Mouse (Mus musculus) thymus, adult 2 months (tissue): ENCODE results near the gene Dtx3. TPM values are rescaled to one million over a fixed set of nuclear protein-coding genes. Genes with fewer than 3 reads are reported as not detected.

Experiments used
- DNase-seq: peaks from one replicate; pipeline ENCODE4 v3.0.0; 2021
- H3K27ac ChIP-seq: fragments of 200-500 bp; 2 replicates; pipeline ENCODE4 v1.5.1; 2012; ENCODE audit warnings: low read length, control low read depth; ENCODE audit not compliant: control insufficient read depth, insufficient read depth
- H3K27me3 ChIP-seq: fragments of 200-500 bp; 2 replicates; pipeline ENCODE4 v1.6.1; 2012; ENCODE audit warnings: mild to moderate bottlenecking, low read length, moderate library complexity, mixed read lengths; ENCODE audit not compliant: control insufficient read depth, insufficient read depth
- H3K36me3 ChIP-seq: fragments of 200-500 bp; 2 replicates; pipeline ENCODE4 v1.6.1; 2012; ENCODE audit warnings: mild to moderate bottlenecking, low read length, moderate library complexity; ENCODE audit not compliant: control insufficient read depth, insufficient read depth
- H3K4me1 ChIP-seq: fragments of 200-500 bp; replicated peaks from 2 replicates; pipeline ENCODE4 v1.6.1; 2012; ENCODE audit warnings: low read length; ENCODE audit not compliant: control insufficient read depth, insufficient read depth
- H3K4me3 ChIP-seq: fragments of 200-500 bp; 2 replicates; pipeline ENCODE4 v1.5.1; 2012; ENCODE audit warnings: mild to moderate bottlenecking, low read length, control low read depth, moderate library complexity; ENCODE audit not compliant: control insufficient read depth, insufficient read depth
- CTCF ChIP-seq: fragments of 200-500 bp; IDR thresholded peaks from 2 replicates; pipeline ENCODE4 v1.5.1; 2012; ENCODE audit warnings: mild to moderate bottlenecking, control low read depth, low read length, moderate library complexity, borderline replicate concordance; ENCODE audit not compliant: control insufficient read depth, poor library complexity, insufficient read depth; ENCODE audit errors: extremely low read depth
- POLR2A ChIP-seq: fragments of 200-500 bp; IDR thresholded peaks from 2 replicates; pipeline ENCODE4 v1.6.1; 2012; ENCODE audit warnings: mild to moderate bottlenecking, low read length, control low read depth, moderate library complexity; ENCODE audit not compliant: control insufficient read depth, poor library complexity, insufficient read depth; ENCODE audit errors: extremely low read depth
- WGBS: fragments of 180-500 bp; shearing (Covaris S2); methylation state at CpG from one replicate; pipeline ENCODE4 v1.1.7; 2018; 5-methylcytosine and 5-hydroxymethylcytosine counted together
- polyA plus RNA-seq: library from polyadenylated mRNA; depleted of rRNA; stranded (reverse); fragments of >200 nt; gene quantifications from 2 replicates; pipeline ENCODE4 v1.2.3, GENCODE M21; 2012; rRNA removed

The Dtx3 gene
- polyA plus RNA-seq = 222 and 263 TPM in 2 replicates

DNA sequence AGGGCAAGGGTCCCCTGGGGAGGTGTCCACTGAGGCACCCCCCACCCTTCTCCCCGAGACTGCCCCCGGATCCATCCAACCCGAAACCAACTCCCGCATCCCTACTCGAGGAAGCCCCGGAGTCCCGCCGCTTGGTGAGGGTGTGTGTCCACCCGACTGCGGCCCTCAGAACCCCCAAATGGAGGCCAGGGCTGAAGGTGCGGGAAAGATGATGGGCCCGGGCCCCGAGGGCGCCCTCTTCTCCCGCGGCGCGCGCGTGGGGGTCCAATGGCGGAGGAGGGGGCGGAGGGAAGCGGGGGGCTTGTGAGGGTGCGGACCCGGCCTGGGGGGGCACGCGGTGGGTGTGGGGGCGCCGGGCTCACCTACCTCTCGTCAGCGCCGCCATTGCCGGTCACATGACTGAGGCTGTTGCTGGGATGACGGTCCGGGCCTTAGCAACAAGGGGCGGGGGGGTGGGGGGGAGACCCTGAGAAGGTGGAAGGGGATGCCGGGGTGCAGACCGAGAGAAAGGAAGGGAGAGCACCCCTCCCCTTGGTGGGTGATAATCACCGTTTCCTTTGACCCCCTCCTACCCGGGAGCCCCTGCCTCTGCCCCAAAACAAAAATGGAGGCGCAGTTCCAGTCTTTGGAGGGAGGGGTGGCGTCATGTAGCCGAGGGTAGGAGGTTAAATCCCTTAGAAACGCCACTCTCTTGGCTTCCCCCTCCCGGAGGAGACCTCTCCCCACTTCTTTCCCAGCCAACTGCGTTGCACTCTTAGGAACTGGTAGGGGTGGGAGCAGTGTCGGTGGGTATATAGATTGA lies at the start of gene Dtx3:
Gene Dtx3 (minus strand): TSS at position 401 of the 802 bp plus-strand sequence.
- WGBS = 1% methylated on average over 39 of the region's 47 CpGs
- peaks cover 4% of the 10 kb centered on the region; the same call in 1 of the 2 replicates for H3K36me3 ChIP-seq
- TF ChIP-seq CTCF = no peak
- no peak for TF ChIP-seq POLR2A
- DNase-seq = peak; percentile 50
- H3K27me3 ChIP-seq = no peaks in the 10 kb centered on the region; the same call in 1 of the 2 replicates
- peak within 1 kb of the TSS; percentile 80 for H3K4me3 ChIP-seq
- peaks cover 15% of the 10 kb centered on the region for H3K4me1 ChIP-seq
- no peak within 1 kb of the TSS for H3K27ac ChIP-seq

DNA sequence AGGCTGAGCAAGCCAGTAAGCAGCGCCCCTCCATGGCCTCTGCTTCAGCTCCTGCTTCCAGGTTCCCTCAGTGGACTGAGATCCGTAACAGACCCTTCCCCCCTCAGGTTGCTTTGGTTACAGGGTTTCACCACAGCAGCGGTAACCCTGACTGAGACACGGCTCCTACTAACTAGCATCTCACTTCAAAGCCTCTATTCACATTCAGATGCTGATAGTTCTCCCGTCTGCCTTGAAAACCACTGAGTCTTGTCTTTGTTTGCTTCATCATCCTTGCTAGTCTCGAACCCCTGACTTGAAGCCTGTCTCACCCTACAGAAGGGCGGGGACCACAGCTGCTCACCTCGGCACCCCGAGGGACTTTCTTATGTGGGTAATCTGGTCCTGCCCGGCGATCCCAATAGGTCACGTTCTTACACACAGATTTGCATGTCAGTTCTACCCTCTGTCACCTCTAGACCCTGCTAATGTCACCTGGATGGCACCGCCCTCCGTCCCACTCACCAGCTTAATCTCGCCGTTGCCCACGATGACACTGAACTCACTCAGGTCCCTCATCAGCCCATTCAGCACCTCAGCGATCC lies 42.8 kb upstream of the Dtx3 start:
- no peak overlapping the region for H3K4me3 ChIP-seq
- no peaks in the 10 kb centered on the region for H3K4me1 ChIP-seq
- peaks cover 3% of the 10 kb centered on the region; the same call in 1 of the 2 replicates for H3K27me3 ChIP-seq
- 81% methylated on average over 18 of the region's 18 CpGs for WGBS
- TF ChIP-seq POLR2A (no peak), CTCF (no peak)
- no peak for DNase-seq
- no peaks in the 10 kb centered on the region for H3K36me3 ChIP-seq
- H3K27ac ChIP-seq = no peak overlapping the region

DNA sequence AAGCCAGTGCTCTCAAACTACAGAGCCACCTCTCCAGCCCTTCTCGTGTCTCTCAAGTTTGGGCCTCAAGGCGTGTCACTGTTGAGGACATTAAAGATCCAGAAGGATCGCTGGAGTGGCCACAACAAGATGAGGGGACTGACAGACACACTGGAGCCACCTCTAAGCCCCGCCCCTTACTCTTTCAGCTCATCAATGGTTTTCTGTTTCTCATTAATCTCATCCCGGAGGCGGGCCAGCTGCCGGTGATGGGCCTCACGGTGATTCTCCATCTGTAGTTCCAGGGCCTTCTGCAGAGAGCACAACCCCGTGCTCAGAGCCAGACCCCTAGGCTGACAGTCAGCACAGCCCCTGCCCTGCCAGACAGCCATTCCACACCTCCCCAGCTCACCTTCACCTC lies 41.0 kb upstream of the Dtx3 start:
- 90% methylated on average over 9 of the region's 9 CpGs for WGBS
- H3K4me1 ChIP-seq = no peaks in the 10 kb centered on the region
- H3K27me3 ChIP-seq = peaks cover 3% of the 10 kb centered on the region; the same call in 1 of the 2 replicates
- H3K4me3 ChIP-seq = no peak overlapping the region
- no peak overlapping the region for H3K27ac ChIP-seq
- DNase-seq = no peak
- TF ChIP-seq CTCF (no peak), POLR2A (no peak)
- no peaks in the 10 kb centered on the region for H3K36me3 ChIP-seq

DNA sequence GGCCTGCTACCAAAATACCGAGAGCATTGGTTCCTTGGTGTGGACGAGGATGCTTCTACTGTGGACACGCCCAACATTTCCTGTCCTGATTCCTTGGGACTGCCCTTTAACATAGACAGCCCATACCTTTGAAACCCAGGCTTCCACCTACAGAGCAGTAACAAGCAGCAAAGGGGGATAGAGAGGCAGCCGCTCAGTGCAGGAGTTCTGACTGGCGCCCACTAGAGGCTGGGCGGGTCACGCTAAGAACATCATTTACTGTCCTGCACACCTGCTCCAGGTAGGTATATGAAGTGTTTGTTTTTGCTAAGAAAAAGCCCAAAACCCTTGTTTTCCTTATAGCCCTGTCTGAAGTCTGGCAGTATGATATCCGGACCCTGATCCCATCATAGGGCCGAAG lies 37.6 kb upstream of the Dtx3 start:
- 92% methylated on average over 9 of the region's 9 CpGs for WGBS
- Histone ChIP-seq H3K36me3 (no peaks in the 10 kb centered on the region), H3K27ac (no peak overlapping the region), H3K4me3 (no peak overlapping the region), H3K27me3 (peaks cover 6% of the 10 kb centered on the region; the same call in 1 of the 2 replicates), H3K4me1 (peaks cover 12% of the 10 kb centered on the region)
- TF ChIP-seq CTCF = peak; percentile 40; the same call in 1 of the 2 replicates
- no peak for TF ChIP-seq POLR2A
- DNase-seq = peak; percentile 29

DNA sequence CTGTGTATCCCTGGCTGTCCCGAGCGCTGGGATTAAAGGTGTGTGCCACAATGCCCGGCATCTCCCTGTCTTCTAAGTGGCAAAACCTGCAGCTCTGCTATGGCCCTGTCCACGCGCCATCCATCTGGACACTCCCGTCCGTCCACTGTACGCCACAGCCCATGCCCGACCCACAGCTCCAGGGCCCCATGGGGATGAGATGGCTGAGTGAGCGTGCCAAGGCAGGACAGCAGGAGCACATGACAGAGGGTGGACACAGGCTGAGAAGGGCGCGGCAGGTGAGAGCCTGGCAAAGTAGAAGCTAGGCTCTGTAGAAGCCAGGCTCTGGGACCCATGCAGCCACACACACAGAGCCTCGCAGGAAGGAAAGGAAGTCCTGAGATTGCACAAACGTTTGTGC lies 36.2 kb upstream of the Dtx3 start:
- DNase-seq = no peak
- H3K27me3 ChIP-seq = peaks cover 3% of the 10 kb centered on the region; the same call in 1 of the 2 replicates
- WGBS = 78% methylated on average over 14 of the region's 14 CpGs

DNA sequence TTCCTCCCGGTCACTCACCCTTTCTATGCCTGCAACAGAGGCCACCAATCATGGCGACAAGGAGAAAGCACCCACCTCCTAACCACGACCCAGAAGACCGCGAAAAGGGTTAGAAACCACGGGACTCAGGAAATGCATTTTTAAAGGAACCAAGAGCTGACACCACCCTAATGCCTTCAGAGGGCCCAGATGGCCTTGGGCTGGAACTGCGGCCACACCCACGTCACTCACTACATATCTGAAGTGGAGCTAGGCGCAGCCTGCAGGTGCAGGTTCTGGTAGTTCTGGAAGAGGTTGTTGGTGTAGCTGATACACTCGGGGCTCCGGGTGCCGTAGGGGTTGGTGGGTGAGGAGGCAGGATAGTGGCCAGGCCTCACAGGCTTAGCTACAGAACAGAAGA lies 35.2 kb upstream of the Dtx3 start:
- Histone ChIP-seq H3K4me3 (no peak overlapping the region), H3K27me3 (peaks cover 3% of the 10 kb centered on the region; the same call in 1 of the 2 replicates), H3K36me3 (no peaks in the 10 kb centered on the region), H3K27ac (no peak overlapping the region), H3K4me1 (peaks cover 18% of the 10 kb centered on the region)
- WGBS = 11% methylated on average over 12 of the region's 12 CpGs
- TF ChIP-seq CTCF (no peak), POLR2A (no peak)
- DNase-seq = no peak

More for the DNA sequence above, 36.2 kb upstream of the Dtx3 start:
- H3K4me3 ChIP-seq = no peak overlapping the region
- peaks cover 12% of the 10 kb centered on the region for H3K4me1 ChIP-seq
- TF ChIP-seq CTCF = no peak
- no peak for TF ChIP-seq POLR2A
- H3K36me3 ChIP-seq = no peaks in the 10 kb centered on the region
- no peak overlapping the region for H3K27ac ChIP-seq
